Mouse (Mus musculus) midbrain, embryonic 10.5 days (tissue): ENCODE data around the gene Olfr493. TPM values are rescaled to one million over a fixed set of nuclear protein-coding genes. Genes with fewer than 3 reads are reported as not detected.

Experiments used
- DNase-seq: peaks from one replicate; pipeline ENCODE4 v3.0.0-alpha.2; 2017; ENCODE audit warnings: low spot score
- H3K27ac ChIP-seq: fragments of 300-500 bp; sonication (generic); replicated peaks from 2 replicates; pipeline ENCODE4 v1.5.1; 2016; ENCODE audit warnings: mild to moderate bottlenecking
- H3K27me3 ChIP-seq: fragments of 300-500 bp; sonication (generic); 2 replicates; pipeline ENCODE4 v1.6.1; 2016; ENCODE audit warnings: low read depth, mild to moderate bottlenecking; ENCODE audit not compliant: poor library complexity, severe bottlenecking
- H3K36me3 ChIP-seq: fragments of 300-500 bp; sonication (generic); 2 replicates; pipeline ENCODE4 v1.6.1; 2016; ENCODE audit warnings: mild to moderate bottlenecking, moderate library complexity
- H3K4me1 ChIP-seq: fragments of 300-500 bp; sonication (generic); 2 replicates; pipeline ENCODE4 v1.6.1; 2016
- H3K4me3 ChIP-seq: fragments of 300-500 bp; sonication (generic); 2 replicates; pipeline ENCODE4 v1.5.1; 2016; ENCODE audit warnings: mild to moderate bottlenecking, moderate library complexity
- H3K9me3 ChIP-seq: fragments of 300-500 bp; sonication (generic); replicated peaks from 2 replicates; pipeline ENCODE4 v1.6.1; 2016; ENCODE audit warnings: mild to moderate bottlenecking
- WGBS: fragments of 180-500 bp; shearing (Covaris S2); methylation state at CpG from one replicate; pipeline ENCODE4 v1.1.7; 2016; 5-methylcytosine and 5-hydroxymethylcytosine counted together
- polyA plus RNA-seq: library from polyadenylated mRNA; unstranded; fragments of >200 nt; fragmentation: Nextera tagmentation; extraction: Ambion mirVana; gene quantifications from 2 replicates; pipeline ENCODE4 v1.2.1, GENCODE M21; 2016

The Olfr493 gene
- polyA plus RNA-seq = not detected in 2 replicates

DNA sequence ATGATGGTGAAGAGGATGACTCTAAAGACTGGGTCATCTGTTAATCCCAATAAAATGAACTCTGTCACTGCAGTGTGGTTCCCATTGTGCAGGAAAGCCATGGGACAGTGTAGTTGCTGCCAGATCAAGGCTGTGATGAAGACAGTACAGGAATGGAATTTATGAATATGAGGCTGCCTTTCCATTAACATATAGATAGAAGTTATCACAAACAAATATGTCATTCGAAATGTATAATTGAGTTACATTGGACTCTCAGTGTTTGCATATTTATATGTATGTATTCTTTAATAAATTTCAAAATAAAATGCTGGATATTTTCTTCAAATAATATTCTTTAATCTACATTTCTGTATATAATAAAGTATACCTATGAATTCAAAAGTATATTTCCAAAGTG, at the start of gene Olfr493:
Gene Olfr493 (minus strand): TSS at position 101 of the 400 bp plus-strand sequence.
- Histone ChIP-seq H3K27me3 (no peaks in the 10 kb centered on the region), H3K9me3 (no peaks in the 10 kb centered on the region), H3K36me3 (no peaks in the 10 kb centered on the region), H3K4me1 (no peaks in the 10 kb centered on the region), H3K4me3 (no peak within 1 kb of the TSS), H3K27ac (no peak within 1 kb of the TSS)
- DNase-seq = no peak
- 78% methylated on average over 1 of the region's 1 CpGs for WGBS

DNA sequence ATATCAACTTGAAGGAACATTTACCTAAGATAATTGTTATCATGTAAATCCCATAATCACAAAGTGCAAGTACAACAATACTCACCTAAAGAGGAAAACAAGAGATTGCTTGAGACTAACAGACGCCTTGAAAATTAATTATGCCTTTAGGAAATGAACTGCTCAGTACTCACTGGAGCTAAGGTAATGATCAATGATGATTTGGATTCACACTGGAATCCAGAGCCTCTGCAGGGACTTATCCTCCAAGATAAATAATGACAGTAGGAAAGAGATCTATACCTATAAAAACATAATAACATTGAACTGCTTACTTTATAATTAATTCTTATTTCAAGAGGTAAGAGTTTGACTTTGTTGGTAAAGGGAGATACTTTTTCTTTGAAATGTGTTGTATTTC, 46.1 kb upstream of the Olfr493 start, which contains the start of gene Olfr495:
Gene Olfr495 (plus strand): TSS at position 301 of the 400 bp plus-strand sequence.
- no peak within 1 kb of the TSS for H3K4me3 ChIP-seq
- no peaks in the 10 kb centered on the region for H3K9me3 ChIP-seq
- H3K27ac ChIP-seq = no peak within 1 kb of the TSS
- H3K36me3 ChIP-seq = no peaks in the 10 kb centered on the region
- H3K27me3 ChIP-seq = no peaks in the 10 kb centered on the region
- no peaks in the 10 kb centered on the region for H3K4me1 ChIP-seq
- DNase-seq = no peak
- 78% methylated on average over 1 of the region's 1 CpGs for WGBS

DNA sequence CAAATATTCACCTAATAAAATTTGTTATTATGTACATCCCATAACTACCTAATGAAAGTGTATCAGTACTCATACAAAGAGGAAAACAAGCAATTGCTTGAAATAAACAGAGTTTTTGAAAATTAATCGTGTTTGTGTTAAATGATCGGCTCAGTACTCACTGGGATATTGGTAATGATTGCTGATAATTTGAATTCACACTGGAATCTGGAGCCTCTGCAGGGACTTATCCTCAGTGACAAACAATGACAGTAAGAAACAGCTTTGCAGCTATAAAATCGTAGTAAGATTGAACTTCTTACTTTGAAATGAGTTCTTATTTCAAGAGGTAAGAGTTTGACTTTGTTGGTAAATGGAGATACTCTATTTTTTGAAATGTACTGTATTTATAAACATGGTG, 18.3 kb upstream of the Olfr493 start, which contains the start of gene Olfr494:
Gene Olfr494 (plus strand): TSS at position 301 of the 400 bp plus-strand sequence.
- H3K36me3 ChIP-seq = no peaks in the 10 kb centered on the region
- no peaks in the 10 kb centered on the region for H3K4me1 ChIP-seq
- H3K9me3 ChIP-seq = no peaks in the 10 kb centered on the region
- no peak within 1 kb of the TSS for H3K4me3 ChIP-seq
- no peak within 1 kb of the TSS for H3K27ac ChIP-seq
- no peak for DNase-seq
- WGBS = 90% methylated on average over 3 of the region's 3 CpGs
- no peaks in the 10 kb centered on the region for H3K27me3 ChIP-seq

DNA sequence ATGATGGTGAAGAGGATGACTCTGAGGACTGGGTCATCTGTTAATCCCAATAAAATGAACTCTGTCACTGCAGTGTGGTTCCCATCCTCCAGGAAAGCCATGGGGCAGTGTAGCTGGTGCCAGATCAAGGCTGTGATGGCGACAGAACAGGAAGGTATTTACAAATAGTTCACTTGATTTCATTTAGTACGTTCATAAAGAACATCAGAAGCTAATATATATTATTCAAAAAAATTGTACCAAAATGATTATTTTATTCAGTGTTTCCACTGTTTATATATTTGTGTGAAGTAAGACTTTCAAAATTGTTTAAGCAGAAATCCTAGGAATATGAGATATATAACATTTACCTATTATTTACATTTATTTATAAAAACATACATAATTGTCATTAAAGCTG, 23.2 kb downstream of the Olfr493 start, which contains the start of gene Olfr492:
Gene Olfr492 (minus strand): TSS at position 101 of the 400 bp plus-strand sequence.
- Histone ChIP-seq H3K4me1 (no peaks in the 10 kb centered on the region), H3K27me3 (no peaks in the 10 kb centered on the region), H3K36me3 (no peaks in the 10 kb centered on the region), H3K4me3 (no peak within 1 kb of the TSS), H3K9me3 (no peaks in the 10 kb centered on the region), H3K27ac (no peak within 1 kb of the TSS)
- no peak for DNase-seq
- WGBS = 81% methylated on average over 2 of the region's 2 CpGs

DNA sequence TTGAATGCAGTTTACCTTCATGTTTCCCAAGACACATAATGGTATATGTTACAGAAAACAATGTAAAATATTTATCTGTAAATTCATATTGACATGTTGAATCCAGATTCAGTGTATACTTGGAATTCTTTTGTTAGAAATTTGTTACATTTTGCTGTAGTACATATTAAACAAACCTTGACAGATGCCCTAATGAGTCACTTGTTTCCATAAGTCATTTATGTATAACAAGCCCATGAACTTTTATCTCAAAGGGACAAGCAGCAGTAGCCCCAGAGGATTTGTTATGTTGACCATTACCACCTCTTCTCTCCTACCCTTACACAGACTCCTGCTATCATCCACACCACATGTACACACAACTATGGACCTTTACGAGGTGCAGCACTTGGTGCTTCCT, 33.6 kb downstream of the Olfr493 start, which contains the start of gene Olfr491:
Gene Olfr491 (plus strand): TSS at position 301 of the 400 bp plus-strand sequence.
- H3K4me3 ChIP-seq = no peak within 1 kb of the TSS
- H3K36me3 ChIP-seq = no peaks in the 10 kb centered on the region
- H3K27ac ChIP-seq = no peak within 1 kb of the TSS
- DNase-seq = no peak
- WGBS = 60% methylated on average over 1 of the region's 1 CpGs
- H3K4me1 ChIP-seq = no peaks in the 10 kb centered on the region
- H3K9me3 ChIP-seq = no peaks in the 10 kb centered on the region
- no peaks in the 10 kb centered on the region for H3K27me3 ChIP-seq

Other genes starting within 250 kb of the Olfr493 start
- gene Olfr482, start 249.4 kb downstream of the Olfr493 start, polyA plus RNA-seq = 0.05 TPM in 1 of 2 replicates, not detected in the other
- gene Olfr483, start 246.1 kb downstream of the Olfr493 start, polyA plus RNA-seq = not detected in 2 replicates
- gene Olfr484, start 219.5 kb downstream of the Olfr493 start, polyA plus RNA-seq = not detected in 2 replicates
- not detected in 2 replicates for gene Olfr485, start 187.1 kb downstream of the Olfr493 start, polyA plus RNA-seq
- not detected in 2 replicates for gene Olfr486, start 174.2 kb downstream of the Olfr493 start, polyA plus RNA-seq
- not detected in 2 replicates for gene Olfr487, start 132.3 kb downstream of the Olfr493 start, polyA plus RNA-seq
- not detected in 2 replicates for gene Olfr488, start 88.6 kb downstream of the Olfr493 start, polyA plus RNA-seq
- gene Olfr490, start 58.0 kb downstream of the Olfr493 start, polyA plus RNA-seq = not detected in 2 replicates
- not detected in 2 replicates for gene Olfr491, start 33.5 kb downstream of the Olfr493 start, polyA plus RNA-seq
- gene Olfr492, start 23.3 kb downstream of the Olfr493 start, polyA plus RNA-seq = not detected in 2 replicates
- gene Olfr494, start 18.4 kb upstream of the Olfr493 start, polyA plus RNA-seq = not detected in 2 replicates
- not detected in 2 replicates for gene Olfr495, start 46.2 kb upstream of the Olfr493 start, polyA plus RNA-seq
- gene Olfr497, start 73.4 kb upstream of the Olfr493 start, polyA plus RNA-seq = not detected in 2 replicates
- not detected in 2 replicates for gene Olfr498, start 118.3 kb upstream of the Olfr493 start, polyA plus RNA-seq
- not detected in 2 replicates for gene Olfr502, start 178.1 kb upstream of the Olfr493 start, polyA plus RNA-seq
- not detected in 2 replicates for gene Olfr503, start 197.5 kb upstream of the Olfr493 start, polyA plus RNA-seq
- not detected in 2 replicates for gene Olfr504, start 218.8 kb upstream of the Olfr493 start, polyA plus RNA-seq